Comparison of ENCODE assay signal across 10 mouse cellular contexts in genomic region chr4:3090378-3090735, GRCm38 (mm10).
DNase-seq lines count a peak whose midpoint lies in the region; ATAC-seq lines count a peak whose summit lies in the region.
"Had no signal": no experiment of that assay in that cellular context is flagged by ENCODE, and none has a peak within 500 bp of the region (broad histone marks: within the 10 kb centered on the region; RNA-seq: fewer than 3 reads in every experiment).

No protein-coding gene starts in this region.

- no peaks in the 10 kb centered on the region for H3K4me1 ChIP-seq in heart, embryonic 14.5 days (ENCODE audit: control insufficient read depth in 2 of 2, insufficient read depth in 2 of 2, low read length in 2 of 2)
- H3K4me1 ChIP-seq: megakaryocyte, embryonic 14.5 days had no signal

- no peak overlapping the region for H3K4me2 ChIP-seq in heart, embryonic 14.5 days (ENCODE audit: low read length)

- DNase-seq in heart, adult 18-20 months = no peak
- DNase-seq in CD4-positive, CD25-positive, alpha-beta regulatory T cell, adult 2 months (ENCODE audit: low read depth, low spot score) = peak; percentile 11
- DNase-seq in embryo, embryonic 10.5 days (ENCODE audit: low spot score) = peak; percentile 6
- no peak for DNase-seq in cerebellum, postnatal 10 days
- DNase-seq in c-Kit-positive CD71-positive TER-119-positive erythroid progenitor cells, embryonic 14.5 days (ENCODE audit: low spot score) = no peak
- DNase-seq: kidney, postnatal 25 days had no signal

- 0 out of 2 replicates have a peak, but pooled peaks have one; percentile 19 for ATAC-seq in heart, embryonic 14.5 days (ENCODE audit: insufficient number of reproducible peaks, insufficient read depth, low FRiP score, low read depth)
- peak; percentile 59 for ATAC-seq in megakaryocyte-erythroid progenitor cell, adult 5-6 weeks (replicated peaks; ENCODE audit: low FRiP score, low TSS enrichment, poor library complexity, severe bottlenecking)
- ATAC-seq in inflammation-experienced regulatory T-cells, adult 6 months = no peak

- 73% methylated on average over 11 of the region's 11 CpGs for WGBS in heart, embryonic 14.5 days

- H3K4me3 ChIP-seq in heart, embryonic 14.5 days (ENCODE audit: control insufficient read depth in 1 of 2, insufficient read depth in 1 of 2, low read depth in 1 of 2, low read length in 2 of 2) = no peak overlapping the region
- H3K4me3 ChIP-seq: megakaryocyte, embryonic 14.5 days had no signal

- no peak overlapping the region for H3K27ac ChIP-seq in heart, embryonic 14.5 days (replicated peaks in 1 of 2; ENCODE audit: control insufficient read depth in 1 of 2, insufficient read depth in 1 of 2, low read depth in 2 of 2, low read length in 2 of 2)

- H3K9me3 ChIP-seq in heart, embryonic 14.5 days (ENCODE audit: control insufficient read depth, low read length) = peaks cover 29% of the 10 kb centered on the region

- no peak overlapping the region for H3K9ac ChIP-seq in heart, embryonic 14.5 days (ENCODE audit: low read length)

- H3K27me3 ChIP-seq in heart, embryonic 14.5 days (ENCODE audit: control insufficient read depth, insufficient read depth, low read length) = no peaks in the 10 kb centered on the region
- H3K27me3 ChIP-seq: megakaryocyte, embryonic 14.5 days had no signal

- no peaks in the 10 kb centered on the region for H3K36me3 ChIP-seq in heart, embryonic 14.5 days (ENCODE audit: control insufficient read depth, insufficient read depth, low read length)

Comparison
In these comparisons a context has a peak if more than half of its experiments do, and no peak if none do; other contexts are left out.
1. DNase-seq: peak in CD4-positive, CD25-positive, alpha-beta regulatory T cell, adult 2 months (single experiment) and embryo, embryonic 10.5 days (single experiment); none in heart, adult 18-20 months (0 of 2), cerebellum, postnatal 10 days (0 of 2) and c-Kit-positive CD71-positive TER-119-positive erythroid progenitor cells, embryonic 14.5 days (single experiment).